Mouse (Mus musculus) bone marrow macrophage, adult 2 months (primary cell): ENCODE data around the gene Hscb.

Source experiments
- CTCF ChIP-seq: IDR thresholded peaks from 2 replicates; pipeline ENCODE4 v1.5.1; 2012; ENCODE audit warnings: low read depth, mild to moderate bottlenecking, low read length, moderate library complexity
- POLR2A ChIP-seq: IDR thresholded peaks from 2 replicates; pipeline ENCODE4 v1.6.1; 2012; ENCODE audit warnings: mild to moderate bottlenecking, low read depth, low read length, borderline replicate concordance

DNA sequence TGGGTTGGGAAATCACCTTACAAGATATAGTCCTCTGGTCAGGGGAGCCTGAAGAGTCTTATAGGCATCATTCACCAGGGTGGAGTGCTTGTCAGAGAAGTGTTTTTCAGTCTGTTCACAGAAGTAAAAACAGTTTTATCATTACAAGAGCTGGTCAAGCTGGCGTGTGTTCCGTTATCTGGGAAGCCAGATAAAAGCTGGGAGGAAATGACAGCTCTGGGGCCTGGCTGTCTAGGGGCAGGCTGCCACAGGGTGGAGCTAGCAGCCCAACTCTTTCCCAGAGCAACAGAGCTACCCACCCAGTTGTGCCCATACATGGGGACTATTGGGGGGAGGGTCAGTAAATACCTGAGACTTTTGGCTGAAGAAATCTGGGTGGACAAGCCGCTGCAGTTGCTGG is 3.6 kb downstream of the Hscb start:
- 0 out of 2 replicates have a peak, but pooled peaks have one; percentile 14 for TF ChIP-seq CTCF
- TF ChIP-seq POLR2A = no peak
